Mouse (Mus musculus): Measurements from ENCODE around the gene Zc3h18. TPM values are rescaled to one million over a fixed set of nuclear protein-coding genes. Genes with fewer than 3 reads are reported as not detected.

The Zc3h18 gene
- polyA plus RNA-seq, 1 experiment = 66.3 TPM

DNA sequence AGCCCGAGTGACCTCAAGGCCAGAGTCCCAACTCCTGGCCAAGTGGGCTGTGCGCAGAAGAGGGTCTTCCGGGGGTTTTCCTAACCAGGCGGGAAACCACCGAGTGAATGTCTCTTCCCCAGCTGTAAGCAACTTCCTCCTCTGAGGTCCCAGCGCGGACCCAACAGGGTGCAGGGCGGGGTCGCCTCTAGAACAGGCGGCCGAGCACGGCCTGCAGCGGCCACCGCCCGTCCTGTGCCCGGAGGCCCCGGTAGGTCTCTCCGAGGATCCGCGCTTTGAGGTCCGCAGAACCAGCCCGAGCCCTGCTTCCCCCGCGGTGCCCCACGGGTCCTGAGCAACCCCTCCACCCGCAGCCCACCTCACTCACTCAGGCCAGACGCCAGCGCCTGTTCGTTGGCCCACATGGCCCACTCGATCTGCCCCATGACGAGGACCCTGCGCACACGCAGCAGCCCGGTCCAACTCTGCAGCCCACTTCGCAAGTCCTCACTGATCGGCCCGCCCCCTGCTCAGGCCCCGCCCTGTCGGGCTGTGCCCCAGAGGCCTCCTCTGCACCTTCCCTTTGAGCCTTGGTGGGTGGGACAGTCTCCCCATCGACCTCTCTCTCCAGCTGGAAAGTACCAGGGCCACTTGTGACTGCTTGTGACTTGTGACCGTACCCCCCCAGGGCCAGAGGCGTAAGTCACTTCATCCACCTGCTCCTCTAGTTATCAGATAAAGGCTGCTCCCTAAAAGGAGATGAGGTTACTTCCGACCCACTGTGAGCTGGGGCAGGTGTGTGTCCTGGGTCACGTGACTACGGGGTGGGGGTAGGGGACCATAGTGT is 56.2 kb downstream of the Zc3h18 start, which contains the start of gene Cyba:
Gene Cyba, minus strand, starts transcription at position 488 of the 826 bp plus-strand sequence.
- Histone ChIP-seq H3K4me1 (replicated peaks; ENCODE audit: control insufficient read depth, insufficient read depth, low read length) (peaks cover 61% of the 10 kb centered on the region), H3K4me3 (ENCODE audit: control insufficient read depth, insufficient read depth, low read length) (peak within 1 kb of the TSS; percentile 98), H3K27me3 (ENCODE audit: control insufficient read depth, insufficient read depth, low read length) (no peaks in the 10 kb centered on the region), H3K27ac (ENCODE audit: control insufficient read depth, insufficient read depth, low read length) (peak within 1 kb of the TSS; percentile 82), H3K36me3 (ENCODE audit: control insufficient read depth, insufficient read depth, low read length) (no peaks in the 10 kb centered on the region)
- TF ChIP-seq POLR2A (IDR thresholded peaks at IDR 0.05; ENCODE audit: control insufficient read depth, extremely low read depth, insufficient read depth, low read length, poor library complexity) (peak; percentile 43; the same call in 1 of the 2 replicates), CTCF (IDR thresholded peaks at IDR 0.05; ENCODE audit: borderline replicate concordance, control insufficient read depth, extremely low read depth, insufficient read depth, low read length, poor library complexity) (no peak)
- peak; percentile 88 for DNase-seq
- under 1% methylated on average over 45 of the region's 45 CpGs for WGBS

DNA sequence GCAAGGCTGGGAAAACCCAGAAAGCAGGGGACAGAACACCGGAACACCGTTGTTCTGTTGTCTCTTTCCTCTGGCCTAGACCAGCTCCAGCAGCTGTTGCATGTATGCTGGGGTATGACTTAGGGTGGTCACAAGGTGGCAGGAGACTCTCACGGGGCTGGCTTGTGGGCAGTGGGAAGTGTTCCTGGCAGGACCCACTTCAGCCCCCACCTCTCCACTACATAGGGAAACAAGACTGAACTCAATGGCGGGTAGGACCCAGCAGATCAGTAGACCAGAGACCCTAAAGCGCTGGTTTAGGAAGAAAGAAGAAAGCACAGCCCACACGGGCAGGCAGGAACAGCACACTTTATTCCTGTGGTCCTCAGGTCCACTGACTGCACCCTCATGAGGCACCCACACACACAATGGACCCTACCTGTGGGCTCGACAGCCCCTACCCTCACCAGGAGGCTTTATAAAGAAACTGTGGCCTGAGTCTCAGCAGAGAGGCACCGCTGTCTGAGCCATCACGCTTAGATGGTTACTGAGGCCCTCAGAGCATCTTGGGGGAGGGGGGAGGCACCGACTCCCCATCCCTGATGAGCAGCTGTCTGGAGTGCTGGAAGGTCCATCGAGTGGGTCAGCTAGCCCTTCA is 57.0 kb downstream of the Zc3h18 start:
- Histone ChIP-seq H3K27ac (ENCODE audit: control insufficient read depth, insufficient read depth, low read length) (peak overlapping the region; percentile 82), H3K36me3 (ENCODE audit: control insufficient read depth, insufficient read depth, low read length) (no peaks in the 10 kb centered on the region), H3K4me1 (replicated peaks; ENCODE audit: control insufficient read depth, insufficient read depth, low read length) (peaks cover 62% of the 10 kb centered on the region), H3K27me3 (ENCODE audit: control insufficient read depth, insufficient read depth, low read length) (no peaks in the 10 kb centered on the region), H3K4me3 (ENCODE audit: control insufficient read depth, insufficient read depth, low read length) (peak overlapping the region; percentile 98)
- DNase-seq = no peak
- WGBS = 45% methylated on average over 11 of the region's 11 CpGs
- no peak for TF ChIP-seq POLR2A (IDR thresholded peaks at IDR 0.05; ENCODE audit: control insufficient read depth, extremely low read depth, insufficient read depth, low read length, poor library complexity)
- peak; percentile 28; the same call in 1 of the 2 replicates for TF ChIP-seq CTCF (IDR thresholded peaks at IDR 0.05; ENCODE audit: borderline replicate concordance, control insufficient read depth, extremely low read depth, insufficient read depth, low read length, poor library complexity)

DNA sequence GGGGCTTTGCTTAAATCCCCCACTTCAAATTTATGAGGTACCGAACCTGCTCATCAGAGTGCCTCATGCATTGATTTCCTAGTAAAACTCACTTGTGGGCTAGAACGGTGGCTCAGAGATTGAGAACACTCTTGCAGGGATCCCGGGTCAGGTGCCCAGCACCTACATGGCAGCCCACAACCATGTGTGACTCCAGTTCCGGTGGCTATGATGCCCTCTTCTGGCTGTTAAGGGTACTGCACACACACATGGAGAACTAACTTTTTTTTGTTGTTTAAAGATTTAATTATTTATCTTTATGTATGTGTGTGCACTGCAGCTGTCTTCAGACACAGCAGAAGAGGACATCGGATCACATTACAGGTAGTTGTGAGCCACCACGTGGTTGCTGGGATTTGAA is 59.0 kb downstream of the Zc3h18 start:
- TF ChIP-seq POLR2A (IDR thresholded peaks at IDR 0.05; ENCODE audit: control insufficient read depth, extremely low read depth, insufficient read depth, low read length, poor library complexity) = no peak
- peak; percentile 69; the same call in 1 of the 2 replicates for TF ChIP-seq CTCF (IDR thresholded peaks at IDR 0.05; ENCODE audit: borderline replicate concordance, control insufficient read depth, extremely low read depth, insufficient read depth, low read length, poor library complexity)
- DNase-seq = no peak
- 96% methylated on average over 6 of the region's 6 CpGs for whole genome bisulfite sequencing
- Histone ChIP-seq H3K36me3 (ENCODE audit: control insufficient read depth, insufficient read depth, low read length) (no peaks in the 10 kb centered on the region), H3K4me3 (ENCODE audit: control insufficient read depth, insufficient read depth, low read length) (no peak overlapping the region), H3K27me3 (ENCODE audit: control insufficient read depth, insufficient read depth, low read length) (no peaks in the 10 kb centered on the region), H3K27ac (ENCODE audit: control insufficient read depth, insufficient read depth, low read length) (no peak overlapping the region), H3K4me1 (replicated peaks; ENCODE audit: control insufficient read depth, insufficient read depth, low read length) (peaks cover 56% of the 10 kb centered on the region)

DNA sequence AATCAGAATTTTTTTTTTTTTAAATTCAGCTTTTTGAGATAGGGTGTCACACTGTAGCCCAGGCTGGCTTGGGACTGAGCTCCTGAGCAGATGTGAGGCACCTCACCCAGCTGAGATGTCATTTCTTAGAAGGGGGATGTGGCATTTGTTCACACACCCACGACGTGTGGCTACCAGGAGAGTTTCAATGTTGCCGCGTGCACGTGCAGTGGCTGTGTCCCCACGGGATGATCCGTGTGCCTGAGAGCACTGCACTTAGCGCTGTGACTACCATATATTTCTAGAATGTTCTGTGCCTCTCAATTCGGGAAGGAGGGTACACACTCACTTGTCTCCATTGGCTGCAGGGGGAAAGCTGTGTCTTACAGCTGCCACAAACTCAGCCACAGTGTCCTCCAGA is 59.7 kb downstream of the Zc3h18 start:
- Histone ChIP-seq H3K36me3 (ENCODE audit: control insufficient read depth, insufficient read depth, low read length) (no peaks in the 10 kb centered on the region), H3K4me3 (ENCODE audit: control insufficient read depth, insufficient read depth, low read length) (no peak overlapping the region), H3K27ac (ENCODE audit: control insufficient read depth, insufficient read depth, low read length) (no peak overlapping the region), H3K4me1 (replicated peaks; ENCODE audit: control insufficient read depth, insufficient read depth, low read length) (peaks cover 49% of the 10 kb centered on the region), H3K27me3 (ENCODE audit: control insufficient read depth, insufficient read depth, low read length) (no peaks in the 10 kb centered on the region)
- TF ChIP-seq POLR2A (IDR thresholded peaks at IDR 0.05; ENCODE audit: control insufficient read depth, extremely low read depth, insufficient read depth, low read length, poor library complexity) (no peak), CTCF (IDR thresholded peaks at IDR 0.05; ENCODE audit: borderline replicate concordance, control insufficient read depth, extremely low read depth, insufficient read depth, low read length, poor library complexity) (no peak)
- 26% methylated on average over 9 of the region's 9 CpGs for WGBS
- no peak for DNase-seq

DNA sequence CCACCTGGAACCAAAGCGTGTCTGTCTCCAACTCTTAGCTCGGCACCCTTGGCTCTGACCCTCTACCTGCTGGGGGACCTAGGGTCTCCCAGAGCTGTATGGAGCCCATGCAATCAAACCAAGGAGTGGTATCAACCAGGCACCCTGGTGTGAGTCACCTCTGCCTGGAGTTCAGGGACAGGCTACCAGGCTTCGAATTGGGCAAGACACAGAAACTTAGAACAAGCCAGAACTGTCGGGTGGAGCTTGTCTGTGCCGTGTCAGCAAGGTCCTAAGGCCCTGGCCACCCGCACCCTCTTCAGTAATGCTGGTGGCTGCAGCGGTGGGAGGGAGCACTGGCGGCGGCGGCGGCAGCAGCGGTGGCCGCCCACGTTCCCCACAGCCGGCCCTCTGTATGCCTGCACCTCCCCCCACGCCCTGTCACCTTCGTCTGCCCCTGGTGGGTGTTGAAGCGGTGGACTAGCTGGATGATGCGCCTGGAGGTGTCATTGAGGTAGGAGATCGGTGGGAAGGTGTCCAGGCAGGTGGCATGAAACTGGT is 60.2 kb downstream of the Zc3h18 start:
- peaks cover 44% of the 10 kb centered on the region for H3K4me1 ChIP-seq (replicated peaks; ENCODE audit: control insufficient read depth, insufficient read depth, low read length)
- no peaks in the 10 kb centered on the region for H3K27me3 ChIP-seq (ENCODE audit: control insufficient read depth, insufficient read depth, low read length)
- whole genome bisulfite sequencing = 67% methylated on average over 20 of the region's 20 CpGs
- DNase-seq = no peak
- no peak overlapping the region for H3K4me3 ChIP-seq (ENCODE audit: control insufficient read depth, insufficient read depth, low read length)
- no peaks in the 10 kb centered on the region for H3K36me3 ChIP-seq (ENCODE audit: control insufficient read depth, insufficient read depth, low read length)
- no peak overlapping the region for H3K27ac ChIP-seq (ENCODE audit: control insufficient read depth, insufficient read depth, low read length)
- TF ChIP-seq CTCF (IDR thresholded peaks at IDR 0.05; ENCODE audit: borderline replicate concordance, control insufficient read depth, extremely low read depth, insufficient read depth, low read length, poor library complexity) = no peak
- no peak for TF ChIP-seq POLR2A (IDR thresholded peaks at IDR 0.05; ENCODE audit: control insufficient read depth, extremely low read depth, insufficient read depth, low read length, poor library complexity)

DNA sequence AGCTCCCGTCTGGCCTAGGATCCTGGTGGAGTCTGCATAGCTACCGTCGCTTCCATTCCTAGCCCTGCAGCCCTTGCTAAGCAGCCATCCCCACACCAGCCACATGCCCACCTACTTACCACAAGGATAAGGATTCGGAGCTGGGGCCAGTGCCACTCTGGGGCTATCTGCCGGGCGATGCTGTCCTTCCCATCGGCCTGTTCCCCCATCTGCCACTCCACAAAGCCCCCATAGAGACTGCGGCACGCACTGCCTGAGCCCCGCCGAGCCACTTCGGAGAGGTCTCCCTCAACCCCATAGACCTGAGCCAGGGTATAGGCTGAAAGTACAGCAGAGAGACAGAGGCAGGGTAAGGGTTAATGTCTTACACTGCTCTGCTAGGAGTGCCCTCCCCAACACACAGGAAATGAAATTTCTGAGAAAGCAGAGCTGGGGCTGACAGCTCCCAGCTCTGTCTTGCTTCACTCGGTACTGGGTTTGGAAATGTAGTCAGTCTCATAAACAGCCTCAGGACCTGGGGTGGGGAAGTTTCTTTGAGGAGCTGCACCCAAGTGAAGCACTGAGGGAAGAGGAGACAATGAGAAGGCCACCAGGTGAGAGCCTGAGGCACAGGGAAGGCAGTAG is 61.4 kb downstream of the Zc3h18 start:
- DNase-seq = peak; percentile 36
- no peaks in the 10 kb centered on the region for H3K27me3 ChIP-seq (ENCODE audit: control insufficient read depth, insufficient read depth, low read length)
- H3K36me3 ChIP-seq (ENCODE audit: control insufficient read depth, insufficient read depth, low read length) = no peaks in the 10 kb centered on the region
- TF ChIP-seq CTCF (IDR thresholded peaks at IDR 0.05; ENCODE audit: borderline replicate concordance, control insufficient read depth, extremely low read depth, insufficient read depth, low read length, poor library complexity) (no peak), POLR2A (IDR thresholded peaks at IDR 0.05; ENCODE audit: control insufficient read depth, extremely low read depth, insufficient read depth, low read length, poor library complexity) (peak; percentile 12; the same call in 1 of the 2 replicates)
- peak overlapping the region; percentile 41 for H3K4me3 ChIP-seq (ENCODE audit: control insufficient read depth, insufficient read depth, low read length)
- peaks cover 44% of the 10 kb centered on the region for H3K4me1 ChIP-seq (replicated peaks; ENCODE audit: control insufficient read depth, insufficient read depth, low read length)
- H3K27ac ChIP-seq (ENCODE audit: control insufficient read depth, insufficient read depth, low read length) = peak overlapping the region; percentile 80
- WGBS = 81% methylated on average over 13 of the region's 13 CpGs

Data from thymus, adult 2 months (tissue).